ENCODE assay signal across 8 mouse cellular contexts in the genomic region with DNA sequence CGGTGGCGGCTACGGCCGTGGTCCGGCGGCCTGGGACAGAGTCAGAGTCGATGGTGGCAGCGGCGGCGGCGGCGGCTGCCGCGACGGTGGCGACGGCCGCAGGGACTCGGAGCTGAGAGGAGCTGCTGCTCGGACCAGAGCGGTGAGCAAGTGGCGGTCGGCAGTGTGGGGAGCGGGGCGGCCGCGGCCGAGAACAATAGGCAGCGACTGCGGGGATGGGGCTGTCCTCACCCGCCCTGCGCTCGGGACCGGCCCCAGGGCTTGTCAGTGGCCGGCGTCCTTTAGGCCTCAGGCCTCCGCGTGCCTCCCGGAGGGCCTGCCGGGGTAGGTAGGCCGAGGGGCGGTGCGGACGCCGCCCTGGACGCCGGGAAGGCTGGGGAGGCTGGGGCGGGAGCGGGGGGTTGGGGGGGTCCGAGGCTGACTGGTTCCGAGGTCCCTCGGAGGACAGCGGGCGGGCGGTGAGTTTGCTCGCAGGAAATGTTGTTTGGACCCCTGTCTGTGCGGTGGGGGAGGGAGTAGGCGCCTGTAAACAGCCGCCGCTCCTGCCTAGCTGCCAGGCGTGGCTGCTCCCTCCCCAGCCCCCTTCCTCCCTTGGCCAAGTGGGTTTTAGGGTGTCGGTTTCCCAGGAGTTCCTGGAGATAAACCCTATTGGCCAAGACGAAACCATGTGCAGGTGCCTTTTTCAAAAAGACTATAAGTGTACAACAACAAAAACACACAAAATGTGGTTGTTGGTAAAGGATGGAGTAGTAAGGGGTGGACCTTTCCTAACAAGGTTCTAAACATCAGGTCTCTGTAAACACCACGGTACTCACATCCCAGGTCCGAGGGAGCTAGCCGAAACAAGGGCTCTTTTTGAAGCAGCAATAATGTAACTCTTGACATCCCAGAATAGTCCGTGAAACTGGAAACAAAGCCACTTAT. TPM values are rescaled to one million over a fixed set of nuclear protein-coding genes. Genes with fewer than 3 reads are reported as not detected.
A peak's percentile ranks its signal among the peaks of the same experiment; 100 is the strongest.
DNase-seq lines count a peak whose midpoint lies in the region; ATAC-seq lines count a peak whose summit lies in the region.

No protein-coding gene starts in this region.

- H3K27me3 ChIP-seq in embryonic facial prominence, embryonic 10.5 days (replicated peaks; ENCODE audit: low read depth, poor library complexity, severe bottlenecking): 0 out of 2 replicates have a peak, but pooled peaks cover 4% of the 10 kb centered on the region
- H3K27me3 ChIP-seq in intestine, embryonic 16.5 days (replicated peaks; ENCODE audit: control insufficient read depth, insufficient read depth, low read length): no peaks in the 10 kb centered on the region
- no peaks in the 10 kb centered on the region for H3K27me3 ChIP-seq in limb, embryonic 15.5 days
- no peaks in the 10 kb centered on the region for H3K27me3 ChIP-seq in midbrain, embryonic 16.5 days (ENCODE audit: control insufficient read depth, insufficient read depth, low read depth, low read length)
- no peaks in the 10 kb centered on the region for H3K27me3 ChIP-seq in splenic B cell, adult 2 months (ENCODE audit: control insufficient read depth, insufficient read depth, low read length, poor library complexity, severe bottlenecking)

- peak overlapping the region; percentile 97 for H3K9ac ChIP-seq in intestine, embryonic 16.5 days (ENCODE audit: low read depth, low read length)
- peak overlapping the region; percentile 97 for H3K9ac ChIP-seq in limb, embryonic 15.5 days
- H3K9ac ChIP-seq in midbrain, embryonic 16.5 days (ENCODE audit: low read depth, low read length): peak overlapping the region; percentile 99

- H3K9me3 ChIP-seq in embryonic facial prominence, embryonic 10.5 days: no peaks in the 10 kb centered on the region
- H3K9me3 ChIP-seq in intestine, embryonic 16.5 days (ENCODE audit: control insufficient read depth, low read length): no peaks in the 10 kb centered on the region
- no peaks in the 10 kb centered on the region for H3K9me3 ChIP-seq in limb, embryonic 15.5 days
- no peaks in the 10 kb centered on the region for H3K9me3 ChIP-seq in midbrain, embryonic 16.5 days (replicated peaks; ENCODE audit: control insufficient read depth, low read length, poor library complexity, severe bottlenecking)

- H3K4me3 ChIP-seq in embryonic facial prominence, embryonic 10.5 days: peak overlapping the region; percentile 97
- peak overlapping the region; percentile 95 for H3K4me3 ChIP-seq in intestine, embryonic 16.5 days (ENCODE audit: low read length)
- peak overlapping the region; percentile 100 for H3K4me3 ChIP-seq in limb, embryonic 15.5 days
- H3K4me3 ChIP-seq in midbrain, embryonic 16.5 days (ENCODE audit: low read depth, low read length): peak overlapping the region; percentile 99

- peak; percentile 51 for DNase-seq in spleen, adult 12 weeks (ENCODE audit: low spot score)
- no peak for DNase-seq in spleen, adult 18-20 months
- peak; percentile 75 for DNase-seq in embryonic facial prominence, embryonic 10.5 days (ENCODE audit: low spot score)
- peak; percentile 9 for DNase-seq in gonadal fat pad, adult 2 months (ENCODE audit: low read depth)
- DNase-seq in splenic B cell, adult 2 months (ENCODE audit: low read depth, low spot score): peak; percentile 13

- peak overlapping the region; percentile 96 for H3K27ac ChIP-seq in embryonic facial prominence, embryonic 10.5 days (replicated peaks)
- H3K27ac ChIP-seq in intestine, embryonic 16.5 days (ENCODE audit: low read length): peak overlapping the region; percentile 96
- H3K27ac ChIP-seq in limb, embryonic 15.5 days: peak overlapping the region; percentile 92
- H3K27ac ChIP-seq in midbrain, embryonic 16.5 days (ENCODE audit: low read length): peak overlapping the region; percentile 88

- H3K4me2 ChIP-seq in intestine, embryonic 16.5 days (ENCODE audit: low read depth, low read length): peak overlapping the region; percentile 62
- H3K4me2 ChIP-seq in limb, embryonic 15.5 days: peak overlapping the region; percentile 59
- H3K4me2 ChIP-seq in midbrain, embryonic 16.5 days (ENCODE audit: low read length): peak overlapping the region; percentile 79

- H3K4me1 ChIP-seq in embryonic facial prominence, embryonic 10.5 days: peaks cover 23% of the 10 kb centered on the region
- peaks cover 7% of the 10 kb centered on the region; the same call in 1 of the 2 replicates for H3K4me1 ChIP-seq in intestine, embryonic 16.5 days (ENCODE audit: control insufficient read depth, insufficient read depth, low read length)
- peaks cover 2% of the 10 kb centered on the region; the same call in 1 of the 2 replicates for H3K4me1 ChIP-seq in limb, embryonic 15.5 days
- H3K4me1 ChIP-seq in midbrain, embryonic 16.5 days (ENCODE audit: control insufficient read depth, insufficient read depth, low read length): peaks cover 14% of the 10 kb centered on the region

- 0 out of 2 replicates have a peak, but pooled peaks cover 9% of the 10 kb centered on the region for H3K36me3 ChIP-seq in embryonic facial prominence, embryonic 10.5 days (replicated peaks)
- no peaks in the 10 kb centered on the region for H3K36me3 ChIP-seq in intestine, embryonic 16.5 days (ENCODE audit: control insufficient read depth, insufficient read depth, low read length)
- no peaks in the 10 kb centered on the region for H3K36me3 ChIP-seq in limb, embryonic 15.5 days
- H3K36me3 ChIP-seq in midbrain, embryonic 16.5 days (ENCODE audit: control insufficient read depth, insufficient read depth, low read length): no peaks in the 10 kb centered on the region
- H3K36me3 ChIP-seq in splenic B cell, adult 2 months (ENCODE audit: control insufficient read depth, insufficient read depth, low read length, poor library complexity, severe bottlenecking): no peaks in the 10 kb centered on the region

- peak; percentile 83 for ATAC-seq in intestine, embryonic 16.5 days
- peak; percentile 59 for ATAC-seq in limb, embryonic 15.5 days (ENCODE audit: insufficient number of reproducible peaks, low FRiP score, low TSS enrichment, low read depth)
- ATAC-seq in midbrain, embryonic 16.5 days: peak; percentile 83

- WGBS in embryonic facial prominence, embryonic 10.5 days: under 1% methylated on average over 67 of the region's 67 CpGs
- under 1% methylated on average over 60 of the region's 67 CpGs for WGBS in intestine, embryonic 16.5 days
- WGBS in limb, embryonic 15.5 days: under 1% methylated on average over 66 of the region's 67 CpGs
- WGBS in midbrain, embryonic 16.5 days: under 1% methylated on average over 64 of the region's 67 CpGs

RNA-seq across cellular contexts. Expression of gene Rc3h1, which starts 0.6 kb away (rescaled TPM):
- polyA plus RNA-seq in embryonic facial prominence, embryonic 10.5 days (2016; fragmentation: Nextera tagmentation; extraction: Ambion mirVana): 8.9 and 9.2 TPM in 2 replicates
- polyA plus RNA-seq in gonadal fat pad, adult 2 months (2012; rRNA removed): 15.7 and 15.8 TPM in 2 replicates
- polyA plus RNA-seq in intestine, embryonic 16.5 days (2015; fragmentation: Nextera tagmentation; extraction: Ambion mirVana): 4.9 and 5.1 TPM in 2 replicates
- 6.7 and 7.4 TPM in 2 replicates for polyA plus RNA-seq in limb, embryonic 15.5 days (2015; fragmentation: Nextera tagmentation; extraction: Ambion mirVana)
- polyA plus RNA-seq in midbrain, embryonic 16.5 days (2015; fragmentation: Nextera tagmentation; extraction: Ambion mirVana): 6.1 and 6.9 TPM in 2 replicates

Comparison
In these comparisons a context has a peak if more than half of its experiments do, and no peak if none do; other contexts are left out.
1. DNase-seq: peak in spleen, adult 12 weeks (single experiment), embryonic facial prominence, embryonic 10.5 days (single experiment), gonadal fat pad, adult 2 months (single experiment) and splenic B cell, adult 2 months (single experiment); none in spleen, adult 18-20 months (0 of 2).
2. Peak in every context shown above with its lines, with median percentiles within 50 percentile points of each other: H3K27ac ChIP-seq, H3K4me3 ChIP-seq, ATAC-seq, H3K4me2 ChIP-seq and H3K9ac ChIP-seq.